Mouse (Mus musculus) E14TG2a.4 (cell line): ENCODE data around the gene Slc24a2.

Experiments
- CTCF ChIP-seq: conservative IDR thresholded peaks from 2 replicates; pipeline ENCODE4 v1.5.1; 2014; ENCODE audit warnings: low read length
- NANOG ChIP-seq: IDR thresholded peaks from 2 replicates; pipeline ENCODE4 v1.6.1; 2014; ENCODE audit warnings: borderline replicate concordance, low read length, mixed read lengths
- POU5F1 ChIP-seq: IDR thresholded peaks from 2 replicates; pipeline ENCODE4 v1.6.1; 2014; ENCODE audit warnings: low read length, borderline replicate concordance

DNA sequence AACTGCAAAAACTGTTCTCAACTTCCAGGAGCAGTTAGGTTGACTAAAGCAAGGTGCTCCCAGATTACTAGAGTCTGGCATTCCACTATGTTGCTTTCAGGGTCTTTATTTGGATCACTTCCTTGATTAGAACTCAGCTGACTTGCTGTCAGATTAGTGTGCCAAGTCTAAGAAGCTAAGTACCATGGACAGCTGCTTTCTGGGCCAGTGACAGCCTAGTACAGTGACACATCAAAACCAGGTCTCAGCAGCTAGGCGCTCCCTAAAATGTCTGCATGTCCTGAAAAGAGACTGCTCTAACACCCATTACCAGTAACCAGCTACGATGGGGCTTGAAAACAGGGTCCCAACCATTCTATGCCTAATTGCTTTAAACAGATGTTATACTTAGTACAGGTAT lies 8.7 kb downstream of the Slc24a2 start:
- TF ChIP-seq CTCF (no peak), NANOG (no peak), POU5F1 (no peak)
